Mouse (Mus musculus): ENCODE measurements at regions not wholly inside any gene's neighbourhood (a gene's known extent, or its start where the extent isn't known, plus 50 kb on each side); places are given as distances from the start of the nearest gene placed in this dataset.

DNA sequence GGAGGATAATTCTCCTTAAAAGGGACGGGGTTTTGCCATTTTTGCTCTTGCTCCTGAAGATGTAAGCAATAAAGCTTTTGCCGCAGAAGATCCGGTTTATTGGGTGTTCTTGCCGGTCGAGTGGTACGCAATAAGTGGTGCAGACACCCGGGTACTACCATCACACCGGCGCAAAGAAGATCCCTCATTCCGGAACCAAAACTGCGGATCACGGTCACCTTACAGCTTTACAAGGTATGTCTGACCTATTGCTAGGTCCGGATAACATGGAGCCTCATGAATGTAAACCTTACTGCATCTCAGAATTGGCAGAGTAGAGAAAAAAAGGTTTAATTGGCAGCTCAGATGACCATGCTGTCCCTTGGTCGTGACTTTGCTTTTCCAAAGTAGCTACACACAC lies 149.7 kb upstream of the Nckap5 start:
- no peak for TF ChIP-seq CTCF (conservative IDR thresholded peaks at IDR 0.05; ENCODE audit: insufficient read depth, insufficient read length, low read depth, low read length)
- TF ChIP-seq POLR2A (IDR thresholded peaks at IDR 0.05; ENCODE audit: low read depth, low read length), result no peak

Data from kidney, adult 2 months (tissue).